Mouse (Mus musculus): ENCODE data around the gene Msgn1.

- TF ChIP-seq TAL1 (IDR thresholded peaks at IDR 0.05; ENCODE audit: low read length): no peak
- no peak for TF ChIP-seq GATA1 (IDR thresholded peaks at IDR 0.05; ENCODE audit: low read length)
These were observed 17.9 kb upstream of the Msgn1 start for GRCm38 (mm10) chr12:11226529-11227268.

All from erythroblast, embryonic 14.5 days (primary cell).